Comparison of ENCODE assay signal across 1 mouse cellular context in genomic region chr1:75262969-75263951, GRCm38 (mm10).
TF ChIP-seq lines count a peak whose summit lies in the region.

No protein-coding gene starts in this region.

TF ChIP-seq in MEL, 35 proteins besides CTCF, POLR2A, EP300 and RAD21:
- 0 out of 2 replicates have a peak, but pooled peaks have one; percentile 25 for TF ChIP-seq SIN3A (IDR thresholded peaks at IDR 0.05; ENCODE audit: low read length)
- no peak for TF ChIP-seq ETS1 (IDR thresholded peaks at IDR 0.05; ENCODE audit: low read depth, low read length)
